Mouse (Mus musculus) T-helper 17 cell (primary cell): ENCODE data around the gene Mettl14.

Experiments
- in situ Hi-C, 2 experiments: fragments of 300-600 bp; cut with MboI, MseI; formaldehyde crosslinking; loops; 1 replicate in 1 of 2; 2 replicates in 1 of 2; pipeline ENCODE4 v1.15.1; 2025; ENCODE audit warnings: high pct_unique_total_duplicates in 2 of 2

Gene Mettl14

DNA sequence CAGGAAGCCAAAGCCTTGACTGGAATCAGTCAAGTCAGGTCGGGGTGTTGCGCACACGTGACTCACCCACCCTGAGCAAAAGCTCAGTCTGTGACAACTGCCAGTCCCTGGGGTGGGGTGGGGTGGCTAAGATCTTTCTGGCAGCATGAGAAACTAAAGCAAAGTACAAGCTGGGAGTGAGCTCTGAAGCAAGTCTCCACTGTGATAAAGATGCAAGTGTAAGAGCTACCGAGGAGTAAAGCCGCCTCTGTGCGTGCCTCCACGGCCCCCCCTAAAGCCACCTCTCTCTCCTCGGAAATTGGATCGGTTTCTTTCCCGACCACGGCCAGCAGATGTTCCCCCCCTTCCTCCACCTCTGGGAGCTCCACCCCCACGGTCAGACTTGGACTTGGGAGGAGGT is 16.7 kb downstream of the Mettl14 start:
- in situ Hi-C loops, result loop anchor here in 1 of 2 experiments (10.0 kb wide), 1 partner anchor 894 kb away; no protein-coding TSS in a partner anchor

DNA sequence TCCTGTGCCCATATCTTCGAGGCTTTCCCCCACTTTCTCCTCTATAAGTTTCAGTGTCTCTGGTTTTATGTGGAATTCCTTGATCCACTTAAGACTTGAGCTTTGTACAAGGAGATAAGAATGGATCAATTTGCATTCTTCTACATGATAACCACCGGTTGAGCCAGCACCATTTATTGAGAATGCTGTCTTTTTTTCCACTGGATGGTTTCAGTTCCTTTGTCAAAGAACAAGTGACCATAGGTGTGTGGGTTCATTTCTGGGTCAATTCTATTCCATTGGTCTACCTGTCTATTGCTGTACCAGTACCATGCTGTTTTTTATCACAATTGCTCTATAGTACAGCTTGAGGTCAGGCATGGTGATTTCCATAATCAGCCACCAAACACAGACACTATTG is 19.1 kb downstream of the Mettl14 start:
- in situ Hi-C loops, result loop anchor here in 1 of 2 experiments (10.0 kb wide), 1 partner anchor 892 kb away; no protein-coding TSS in a partner anchor

GRCm38 (mm10) chr3:123356377-123356991 is 29.4 kb downstream of the Mettl14 start:
- in situ Hi-C loops, result no loop called here

GRCm38 (mm10) chr3:123354388-123354787 is 31.5 kb downstream of the Mettl14 start:
- in situ Hi-C loops, result loop anchor here (5.0 kb wide), 3 partner anchors 52 to 192 kb away; no protein-coding TSS in a partner anchor

GRCm38 (mm10) chr3:123353661-123354060 is 32.2 kb downstream of the Mettl14 start:
- in situ Hi-C loops, result loop anchor here (5.0 kb wide), 3 partner anchors 51 to 191 kb away; no protein-coding TSS in a partner anchor

GRCm38 (mm10) chr3:123353183-123353582 is 32.7 kb downstream of the Mettl14 start:
- in situ Hi-C loops, result loop anchor here (5.0 kb wide), 3 partner anchors 51 to 191 kb away; no protein-coding TSS in a partner anchor

- in situ Hi-C loops, result loop anchor here (5.0 kb wide), 3 partner anchors 49 to 189 kb away; no protein-coding TSS in a partner anchor
These were observed 34.4 kb downstream of the Mettl14 start for GRCm38 (mm10) chr3:123351519-123351918.

- in situ Hi-C loops, result loop anchor here (5.0 kb wide), 3 partner anchors 48 to 188 kb away; no protein-coding TSS in a partner anchor
These were observed 35.3 kb downstream of the Mettl14 start for GRCm38 (mm10) chr3:123350602-123351001.

- in situ Hi-C loops, result no loop called here
These were observed 37.7 kb downstream of the Mettl14 start for GRCm38 (mm10) chr3:123348080-123348802.

DNA sequence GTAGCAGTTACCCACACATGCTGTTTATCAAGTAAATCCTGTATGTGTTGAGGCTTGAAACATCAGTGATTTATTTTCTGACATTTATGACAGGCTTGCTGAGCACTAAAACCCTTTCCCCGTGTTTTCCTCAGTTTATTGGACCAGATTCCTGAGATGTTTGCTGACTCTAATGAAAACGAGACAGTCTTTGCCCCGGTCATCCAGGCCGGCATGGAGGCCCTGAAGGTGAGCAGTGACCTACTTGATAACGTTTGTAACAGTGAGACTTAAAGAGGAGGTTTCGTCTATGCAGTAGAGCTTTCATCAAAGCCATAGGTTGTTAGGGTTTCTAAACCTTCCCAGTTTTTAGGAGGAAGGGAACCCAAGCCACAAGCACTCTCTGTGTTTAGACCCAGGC is 42.2 kb downstream of the Mettl14 start:
- in situ Hi-C loops, result no loop called here

- in situ Hi-C loops, result no loop called here
These were observed 44.9 kb downstream of the Mettl14 start for GRCm38 (mm10) chr3:123341049-123341448.

DNA sequence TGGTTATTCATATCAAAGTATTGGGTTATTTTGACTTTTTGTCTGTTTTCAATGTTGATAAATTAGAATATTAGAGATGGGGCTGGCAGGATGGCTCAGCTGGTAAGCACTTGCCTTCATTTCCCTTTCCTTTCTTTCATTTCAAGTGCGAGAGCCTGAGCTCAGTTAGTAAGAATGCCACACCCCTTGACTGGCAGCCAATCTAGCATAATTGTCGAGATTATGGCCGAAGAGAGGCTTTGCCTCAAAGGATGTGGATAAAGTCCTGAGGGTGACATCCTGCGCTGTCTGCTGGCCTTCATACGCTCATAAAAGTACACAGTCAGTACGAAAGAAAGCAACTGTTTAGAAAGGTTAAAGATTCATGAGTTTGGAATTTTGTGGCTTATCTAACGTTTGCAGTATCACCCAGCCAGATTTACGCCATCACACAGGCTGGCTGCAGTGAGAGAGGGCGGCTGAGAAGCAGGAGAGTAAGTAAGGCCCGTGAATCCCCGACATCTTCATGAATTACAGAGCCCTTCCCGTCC is 47.2 kb downstream of the Mettl14 start:
- in situ Hi-C loops, result no loop called here

DNA sequence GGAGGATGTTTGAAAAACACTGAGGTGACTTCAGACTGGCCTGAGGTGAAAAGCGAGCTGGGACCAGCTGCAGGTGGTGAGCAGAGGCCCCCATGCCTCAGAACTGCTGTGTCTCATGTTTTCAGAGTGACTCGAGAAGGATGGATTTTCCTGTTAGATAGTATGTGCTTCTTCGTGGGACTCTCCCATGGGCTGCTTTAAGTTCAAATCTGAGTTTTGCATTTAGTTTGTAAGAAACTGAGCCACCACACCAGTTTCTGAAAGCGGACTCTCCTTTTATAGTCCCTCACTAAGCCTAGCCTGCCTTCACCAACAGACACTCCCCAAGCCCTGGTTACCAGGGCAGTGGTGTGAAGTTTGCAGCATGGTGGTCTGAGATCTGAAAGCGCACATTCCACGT is 48.1 kb downstream of the Mettl14 start:
- in situ Hi-C loops, result no loop called here

DNA sequence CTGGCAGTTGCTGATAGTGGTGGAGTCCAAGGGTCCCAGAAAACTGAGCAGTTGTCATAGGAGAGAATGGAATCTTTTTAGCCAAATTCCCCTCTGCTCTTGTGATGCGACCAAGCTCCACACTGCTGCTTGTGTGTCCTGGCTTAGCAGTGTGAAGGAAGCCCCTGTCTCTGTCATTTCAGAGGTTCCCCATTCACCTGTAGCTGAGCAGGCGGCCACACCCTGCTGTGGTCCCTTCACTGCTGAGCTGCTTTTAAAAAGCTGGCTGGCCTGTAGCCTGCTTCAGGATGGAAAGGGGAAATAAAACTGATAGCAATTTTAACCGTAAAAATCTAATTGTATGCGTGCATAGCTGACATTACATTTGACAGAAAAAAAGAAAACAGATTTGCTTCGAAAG is 49.0 kb downstream of the Mettl14 start:
- in situ Hi-C loops, result no loop called here

DNA sequence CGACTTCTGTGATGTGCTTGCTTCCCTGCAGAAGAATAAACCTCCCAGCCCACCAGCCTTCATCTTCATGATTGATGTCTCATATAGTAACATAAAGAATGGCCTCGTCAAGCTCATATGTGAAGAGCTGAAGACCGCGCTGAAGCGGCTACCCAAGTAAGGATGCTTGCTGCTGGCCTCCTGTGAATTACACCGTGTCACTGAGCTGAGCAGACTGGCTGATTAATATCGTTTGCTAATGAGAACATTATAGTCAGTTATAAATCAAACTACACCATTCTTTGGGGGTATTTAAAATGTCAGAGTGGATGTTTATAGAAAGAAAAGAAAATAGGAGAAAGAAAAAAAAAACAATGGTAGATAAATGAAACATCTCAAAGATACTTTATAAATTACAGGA is 49.5 kb downstream of the Mettl14 start:
- in situ Hi-C loops, result no loop called here

GRCm38 (mm10) chr3:123335480-123335879 is 50.4 kb downstream of the Mettl14 start:
- in situ Hi-C loops, result no loop called here

DNA sequence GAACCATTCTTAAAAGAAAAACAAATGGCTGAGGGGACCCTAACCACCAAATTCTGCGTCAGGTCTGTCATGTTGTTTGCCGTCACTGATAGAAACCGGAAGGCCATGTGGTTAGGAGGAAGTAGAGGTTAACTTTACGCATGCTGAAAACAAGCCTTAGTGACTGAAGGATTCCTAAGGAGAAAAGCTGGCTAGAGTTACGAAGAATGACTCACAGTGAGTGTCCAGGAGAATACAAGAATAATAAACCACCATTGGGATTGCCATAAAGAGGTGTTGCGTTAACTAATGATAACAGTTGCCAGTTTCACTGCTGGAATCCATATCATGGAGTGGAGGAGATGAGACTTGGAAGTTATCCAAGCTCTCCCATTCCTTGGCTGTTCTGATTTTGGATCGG is 51.0 kb downstream of the Mettl14 start:
- in situ Hi-C loops, result no loop called here

DNA sequence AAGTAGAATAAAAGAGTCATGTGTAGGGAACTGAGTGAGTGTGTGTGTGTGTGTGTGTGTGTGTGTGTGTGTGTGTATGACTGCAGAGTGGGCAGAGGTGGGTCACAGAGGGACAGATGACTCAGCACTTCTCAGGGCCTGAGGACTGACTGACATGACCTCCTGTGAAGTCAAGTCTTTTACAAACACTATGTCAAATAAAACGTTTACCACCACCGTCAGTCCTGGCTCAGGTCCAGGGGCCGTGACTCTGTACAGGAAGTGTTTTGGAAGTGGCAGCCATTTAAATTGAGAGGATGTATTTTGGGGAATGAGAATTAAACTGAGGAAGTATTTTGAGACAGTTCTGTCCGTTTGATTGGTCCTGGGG is 52.9 kb downstream of the Mettl14 start:
- in situ Hi-C loops, result no loop called here

- in situ Hi-C loops, result no loop called here
These were observed 53.4 kb downstream of the Mettl14 start for GRCm38 (mm10) chr3:123332330-123333054.

DNA sequence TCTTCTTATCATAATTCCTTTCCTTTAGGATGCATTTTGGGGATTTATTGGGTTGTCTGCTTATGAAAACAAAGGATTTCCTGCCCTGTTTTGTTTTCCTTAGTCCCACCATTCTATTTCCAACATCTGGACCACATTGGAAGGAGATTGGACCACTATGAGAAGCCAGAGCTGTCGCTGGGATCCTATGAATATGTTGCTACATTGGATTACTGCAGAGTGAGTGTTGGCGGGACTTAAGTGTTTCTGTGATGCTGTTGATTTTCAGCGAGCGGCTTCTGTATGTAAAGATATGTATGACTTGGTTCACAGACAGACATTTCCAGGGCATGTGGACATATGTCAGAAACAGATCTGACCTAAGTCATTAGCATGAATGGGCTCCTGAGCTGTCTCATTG is 55.7 kb downstream of the Mettl14 start:
- in situ Hi-C loops, result no loop called here

DNA sequence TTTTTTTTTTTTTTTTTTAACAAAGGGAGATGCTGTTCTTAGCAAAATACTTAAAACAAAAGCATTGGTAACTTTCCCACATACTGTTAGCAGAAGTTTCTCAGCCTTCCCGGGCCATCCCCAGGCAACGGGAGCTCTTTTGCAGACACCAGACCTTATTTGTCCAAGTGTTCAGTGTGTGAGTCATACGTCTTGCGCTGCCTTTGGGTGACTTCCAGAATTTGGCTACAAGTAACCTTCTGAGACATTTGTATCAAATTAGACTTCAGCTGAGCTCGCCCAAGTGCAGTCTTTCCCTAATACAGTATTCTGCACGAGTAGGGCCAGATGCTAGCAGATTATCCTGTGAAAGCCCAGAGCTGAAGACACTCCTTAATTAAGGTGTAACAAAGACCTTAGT is 56.7 kb downstream of the Mettl14 start:
- in situ Hi-C loops, result no loop called here

DNA sequence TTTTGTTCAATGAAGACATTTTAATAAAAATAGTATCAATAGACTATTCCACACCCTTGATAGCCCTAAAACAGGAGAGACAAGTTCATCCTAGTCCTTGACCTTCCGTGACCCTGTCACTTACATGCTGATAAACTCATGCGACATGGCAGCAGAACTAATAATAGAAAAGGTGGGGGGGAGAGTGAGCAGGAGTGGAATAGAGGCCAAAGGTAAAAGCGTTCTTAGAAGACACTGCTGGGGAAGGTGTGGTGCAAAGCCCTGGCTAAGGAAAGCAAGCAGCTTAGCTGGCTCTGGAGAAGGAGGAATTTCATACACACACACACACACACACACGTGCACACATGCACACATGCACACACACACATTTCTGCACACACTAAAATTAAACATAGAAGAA is 61.6 kb downstream of the Mettl14 start:
- in situ Hi-C loops, result loop anchor here in 1 of 2 experiments (5.0 kb wide), 2 partner anchors 87 to 162 kb away; partner anchors contain the start of gene Synpo2
